Mouse (Mus musculus): Measurements from ENCODE around the gene Sycp3. TPM values are rescaled to one million over a fixed set of nuclear protein-coding genes. Genes with fewer than 3 reads are reported as not detected.
"Not testable (repeated sequence)": the region's sequence is repeated elsewhere in the genome, so short reads cannot be mapped to it uniquely, and the experiment has no call there.

Sycp3 gene
- polyA plus RNA-seq, 1 experiment from 2014 or later, result 0.13 TPM

DNA sequence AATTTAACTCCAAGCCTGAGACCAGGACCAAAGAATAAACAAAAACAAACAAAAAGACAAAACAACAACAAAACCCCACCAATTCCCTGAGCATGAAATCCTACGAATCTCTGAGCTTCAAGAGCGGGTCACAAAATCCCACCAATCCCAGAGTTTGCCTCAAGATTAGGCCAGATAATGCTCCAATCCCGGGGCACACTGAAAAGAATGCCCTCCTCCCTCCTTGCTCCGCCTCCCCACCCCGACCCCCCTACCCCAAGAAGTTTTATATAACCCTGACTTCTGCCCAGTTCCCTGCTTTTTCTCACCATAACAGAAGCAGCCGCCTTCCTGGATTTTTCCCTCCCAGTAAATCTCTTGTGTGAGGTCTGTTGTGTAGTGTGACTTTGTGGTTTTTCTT lies 1.6 kb upstream of the Sycp3 start:
- Histone ChIP-seq H3K4me2 (ENCODE audit: low read depth, low read length) (no peak overlapping the region), H3K36me3 (replicated peaks; ENCODE audit: insufficient read depth, low read length) (no peaks in the 10 kb centered on the region), H3K9ac (replicated peaks) (no peak overlapping the region), H3K4me3 (ENCODE audit: low read depth, low read length) (no peak overlapping the region), H3K27me3 (ENCODE audit: insufficient read depth, low read length) (no peaks in the 10 kb centered on the region), H3K9me3 (ENCODE audit: low read length) (no peaks in the 10 kb centered on the region), H3K27ac (ENCODE audit: low read depth) (no peak overlapping the region), H3K4me1 (ENCODE audit: insufficient read depth) (no peaks in the 10 kb centered on the region)
- 46% methylated on average over 6 of the region's 6 CpGs for WGBS (ENCODE audit: insufficient replicate concordance)
- no peak for DNase-seq
- TF ChIP-seq CTCF (IDR thresholded peaks at IDR 0.05; ENCODE audit: low read depth) (no peak), EP300 (IDR thresholded peaks at IDR 0.05; ENCODE audit: low read depth) (no peak)
- no peak for ATAC-seq

DNA sequence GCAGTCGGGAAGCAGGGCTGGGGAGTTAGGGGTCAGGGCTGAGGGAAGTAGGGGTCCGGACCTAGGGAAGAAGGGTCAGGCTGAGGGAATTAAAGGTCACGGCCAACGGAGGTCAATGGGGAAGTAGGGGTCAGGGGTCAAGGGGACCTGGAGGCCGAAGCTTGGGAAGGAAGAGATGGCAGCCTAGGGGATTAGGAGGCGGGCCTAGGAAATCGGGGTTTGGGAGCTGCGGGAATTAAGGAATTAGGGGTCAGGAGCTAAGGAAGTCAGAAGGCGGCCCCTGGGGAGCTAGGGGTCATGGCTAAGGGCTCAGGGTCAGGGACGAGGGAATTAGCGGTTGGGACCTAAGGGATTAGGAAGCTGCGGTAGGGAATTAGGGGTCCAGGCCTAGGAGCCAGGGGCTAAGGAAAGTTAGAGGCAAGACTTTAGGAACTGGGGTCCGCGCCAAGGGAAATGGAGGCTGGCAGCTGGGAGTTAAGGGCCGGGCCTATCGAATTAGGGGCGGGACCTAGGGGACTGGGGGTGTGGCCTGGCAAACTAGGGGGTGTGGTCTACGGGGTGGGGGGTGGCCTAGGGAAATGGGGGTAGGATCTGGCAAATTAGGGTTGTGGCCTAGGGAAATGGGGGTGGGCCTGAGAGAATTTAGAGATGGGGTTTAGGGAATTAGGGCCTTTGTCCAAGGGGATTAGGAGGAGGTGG lies 902 bp downstream of the Sycp3 start:
- no peak for TF ChIP-seq EP300 (IDR thresholded peaks at IDR 0.05; ENCODE audit: low read depth)
- TF ChIP-seq CTCF (IDR thresholded peaks at IDR 0.05; ENCODE audit: low read depth), result no peak
- no peaks in the 10 kb centered on the region for H3K4me1 ChIP-seq (ENCODE audit: insufficient read depth)
- H3K27me3 ChIP-seq (ENCODE audit: insufficient read depth, low read length), result no peaks in the 10 kb centered on the region
- no peaks in the 10 kb centered on the region for H3K36me3 ChIP-seq (replicated peaks; ENCODE audit: insufficient read depth, low read length)
- no peak overlapping the region for H3K9ac ChIP-seq (replicated peaks)
- H3K4me2 ChIP-seq (ENCODE audit: low read depth, low read length), result no peak overlapping the region
- no peak overlapping the region for H3K4me3 ChIP-seq (ENCODE audit: low read depth, low read length)
- no peaks in the 10 kb centered on the region for H3K9me3 ChIP-seq (ENCODE audit: low read length)
- no peak overlapping the region for H3K27ac ChIP-seq (ENCODE audit: low read depth)
- ATAC-seq (no peak), DNase-seq (no peak)
- 75% methylated on average over 18 of the region's 18 CpGs for WGBS (ENCODE audit: insufficient replicate concordance)

DNA sequence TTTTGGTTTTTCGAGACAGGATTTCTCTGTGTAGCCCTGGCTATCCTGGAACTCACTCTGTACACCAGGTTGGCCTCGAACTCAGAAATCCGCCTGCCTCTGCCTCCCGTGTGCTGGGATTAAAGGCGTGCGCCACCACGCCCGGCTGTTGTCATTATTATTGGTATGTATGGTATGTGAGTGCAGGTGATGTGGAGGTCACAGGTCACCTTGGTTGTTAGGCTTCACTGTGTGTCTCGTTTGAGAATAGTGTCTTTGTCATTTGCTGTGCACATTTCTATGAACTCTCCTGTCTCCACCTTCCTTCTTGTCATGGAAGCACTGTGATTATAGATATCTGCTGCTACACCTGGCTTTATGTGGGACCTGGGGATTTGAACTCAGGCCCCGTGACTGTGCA lies 23.5 kb downstream of the Sycp3 start:
- not testable (repeated sequence) for ATAC-seq; H3K9me3 ChIP-seq (ENCODE audit: low read length)
- WGBS (ENCODE audit: insufficient replicate concordance), result 79% methylated on average over 10 of the region's 10 CpGs

DNA sequence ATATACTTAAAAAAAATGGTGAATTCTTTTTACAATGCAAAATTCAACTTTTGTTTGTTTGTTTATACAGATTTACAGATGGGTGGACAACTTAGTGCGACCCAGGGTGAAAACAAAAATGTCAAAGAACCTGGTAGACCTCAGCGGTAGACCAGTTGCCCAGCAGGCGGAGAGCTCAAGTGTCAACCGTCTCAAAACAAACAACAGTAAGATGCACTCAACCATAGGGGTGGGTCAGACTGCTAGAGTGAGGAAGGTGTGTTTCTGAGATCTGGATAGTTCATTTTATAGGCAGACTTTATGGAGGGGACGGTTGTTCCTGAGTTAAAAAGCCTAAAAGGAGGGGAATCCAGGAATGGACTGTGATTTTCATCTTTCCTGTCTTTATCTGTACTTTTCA lies 29.3 kb downstream of the Sycp3 start:
- 84% methylated on average over 5 of the region's 5 CpGs for WGBS (ENCODE audit: insufficient replicate concordance)
- Histone ChIP-seq H3K9me3 (ENCODE audit: low read length) (no peaks in the 10 kb centered on the region), H3K4me1 (ENCODE audit: insufficient read depth) (no peaks in the 10 kb centered on the region), H3K27ac (ENCODE audit: low read depth) (no peak overlapping the region), H3K9ac (replicated peaks) (no peak overlapping the region), H3K4me3 (ENCODE audit: low read depth, low read length) (no peak overlapping the region), H3K4me2 (ENCODE audit: low read depth, low read length) (no peak overlapping the region), H3K36me3 (replicated peaks; ENCODE audit: insufficient read depth, low read length) (no peaks in the 10 kb centered on the region), H3K27me3 (ENCODE audit: insufficient read depth, low read length) (no peaks in the 10 kb centered on the region)
- no peak for TF ChIP-seq EP300 (IDR thresholded peaks at IDR 0.05; ENCODE audit: low read depth)
- TF ChIP-seq CTCF (IDR thresholded peaks at IDR 0.05; ENCODE audit: low read depth), result no peak
- ATAC-seq, result no peak
- DNase-seq, result no peak

More for the DNA sequence above, 23.5 kb downstream of the Sycp3 start:
- DNase-seq; H3K9ac ChIP-seq (replicated peaks); H3K27ac ChIP-seq (ENCODE audit: low read depth); H3K4me3 ChIP-seq (ENCODE audit: low read depth, low read length); H3K27me3 ChIP-seq (ENCODE audit: insufficient read depth, low read length); H3K4me1 ChIP-seq (ENCODE audit: insufficient read depth); H3K36me3 ChIP-seq (replicated peaks; ENCODE audit: insufficient read depth, low read length); H3K4me2 ChIP-seq (ENCODE audit: low read depth, low read length): not testable (repeated sequence)

DNA sequence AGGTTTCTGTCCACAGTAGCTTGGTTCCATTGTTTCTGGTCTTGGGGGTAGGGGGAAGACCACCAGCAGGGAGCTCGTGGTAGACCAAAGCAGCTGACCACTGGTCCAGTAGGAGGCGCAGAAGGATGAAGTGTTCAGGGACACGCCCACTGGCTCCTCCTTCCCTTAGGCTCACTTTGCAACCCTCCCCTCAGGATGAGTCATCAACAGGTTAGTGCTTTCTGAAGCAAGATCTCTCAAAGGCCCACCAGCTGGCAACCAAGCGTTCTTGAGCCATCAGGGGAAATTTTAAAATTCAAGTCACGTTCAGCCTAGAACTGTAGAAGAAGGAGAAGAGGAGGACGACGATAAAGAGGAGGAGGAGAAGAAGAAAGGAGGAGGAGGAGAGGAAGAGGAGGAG lies 32.3 kb downstream of the Sycp3 start:
- H3K27me3 ChIP-seq (ENCODE audit: insufficient read depth, low read length), result no peaks in the 10 kb centered on the region
- 51% methylated on average over 7 of the region's 7 CpGs for WGBS (ENCODE audit: insufficient replicate concordance)
- DNase-seq, result no peak
- ATAC-seq, result no peak
- H3K4me3 ChIP-seq (ENCODE audit: low read depth, low read length), result no peak overlapping the region
- TF ChIP-seq CTCF (IDR thresholded peaks at IDR 0.05; ENCODE audit: low read depth), result no peak
- TF ChIP-seq EP300 (IDR thresholded peaks at IDR 0.05; ENCODE audit: low read depth), result no peak
- H3K4me2 ChIP-seq (ENCODE audit: low read depth, low read length), result no peak overlapping the region
- H3K27ac ChIP-seq (ENCODE audit: low read depth), result no peak overlapping the region
- no peaks in the 10 kb centered on the region for H3K9me3 ChIP-seq (ENCODE audit: low read length)
- H3K4me1 ChIP-seq (ENCODE audit: insufficient read depth), result no peaks in the 10 kb centered on the region
- no peaks in the 10 kb centered on the region for H3K36me3 ChIP-seq (replicated peaks; ENCODE audit: insufficient read depth, low read length)
- no peak overlapping the region for H3K9ac ChIP-seq (replicated peaks)

DNA sequence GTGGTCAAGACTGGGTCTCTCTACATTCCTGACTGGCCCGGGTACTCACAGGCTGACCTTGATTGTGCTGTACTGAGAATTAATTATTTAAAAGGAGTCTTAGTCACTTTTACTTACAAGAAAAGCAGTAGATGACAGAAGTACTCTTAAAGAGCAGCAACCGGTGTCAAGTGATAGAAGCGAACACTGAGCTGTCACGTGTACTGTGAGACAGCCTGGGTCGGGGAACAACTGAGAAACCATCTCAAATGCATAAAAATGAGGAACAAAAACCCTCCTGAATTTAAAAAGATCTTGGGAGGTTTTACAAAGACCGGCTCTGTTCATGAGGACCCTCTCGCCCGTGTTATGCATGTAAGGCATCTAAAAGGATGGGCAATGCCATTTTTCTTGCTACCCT lies 33.3 kb downstream of the Sycp3 start:
- no peaks in the 10 kb centered on the region for H3K4me1 ChIP-seq (ENCODE audit: insufficient read depth)
- DNase-seq (no peak), ATAC-seq (no peak)
- no peak overlapping the region for H3K27ac ChIP-seq (ENCODE audit: low read depth)
- no peak overlapping the region for H3K4me2 ChIP-seq (ENCODE audit: low read depth, low read length)
- no peaks in the 10 kb centered on the region for H3K9me3 ChIP-seq (ENCODE audit: low read length)
- H3K4me3 ChIP-seq (ENCODE audit: low read depth, low read length), result no peak overlapping the region
- TF ChIP-seq CTCF (IDR thresholded peaks at IDR 0.05; ENCODE audit: low read depth), result no peak
- TF ChIP-seq EP300 (IDR thresholded peaks at IDR 0.05; ENCODE audit: low read depth), result no peak
- no peaks in the 10 kb centered on the region for H3K36me3 ChIP-seq (replicated peaks; ENCODE audit: insufficient read depth, low read length)
- H3K27me3 ChIP-seq (ENCODE audit: insufficient read depth, low read length), result no peaks in the 10 kb centered on the region
- 66% methylated on average over 8 of the region's 8 CpGs for WGBS (ENCODE audit: insufficient replicate concordance)
- no peak overlapping the region for H3K9ac ChIP-seq (replicated peaks)
